Mouse (Mus musculus) lung, embryonic 14.5 days (tissue): ENCODE results near the gene Exoc6b. TPM values are rescaled to one million over a fixed set of nuclear protein-coding genes. Genes with fewer than 3 reads are reported as not detected.
"Not testable (repeated sequence)": the region's sequence is repeated elsewhere in the genome, so short reads cannot be mapped to it uniquely, and the experiment has no call there.

ENCODE experiments used
- ATAC-seq: fragments of 200-750 bp; cut with Nextera tagmentation; 2 replicates; pipeline ENCODE4 v1.8.0; 2017; ENCODE audit warnings: mild to moderate bottlenecking, moderate TSS enrichment, moderate library complexity; ENCODE audit not compliant: insufficient read depth
- DNase-seq: peaks from one replicate; pipeline ENCODE4 v3.0.0-alpha.2; 2015
- H3K27ac ChIP-seq: fragments of 300-500 bp; sonication (generic); 2 replicates; pipeline ENCODE4 v1.5.1; 2014; ENCODE audit warnings: low read depth, mild to moderate bottlenecking, moderate library complexity
- H3K27me3 ChIP-seq: fragments of 300-500 bp; sonication (generic); 2 replicates; pipeline ENCODE4 v1.6.1; 2014; ENCODE audit warnings: low read length, control low read depth; ENCODE audit not compliant: insufficient read depth
- H3K36me3 ChIP-seq: fragments of 300-500 bp; sonication (generic); 2 replicates; pipeline ENCODE4 v1.6.1; 2014; ENCODE audit warnings: control low read depth; ENCODE audit not compliant: insufficient read depth
- H3K4me1 ChIP-seq: fragments of 300-500 bp; sonication (generic); 2 replicates; pipeline ENCODE4 v1.6.1; 2014; ENCODE audit warnings: antibody characterized with exemption, control low read depth; ENCODE audit not compliant: insufficient read depth
- H3K4me2 ChIP-seq: fragments of 300-500 bp; sonication (generic); 2 replicates; pipeline ENCODE4 v1.6.1; 2014; ENCODE audit warnings: mild to moderate bottlenecking
- H3K4me3 ChIP-seq: fragments of 300-500 bp; sonication (generic); 2 replicates; pipeline ENCODE4 v1.5.1; 2014; ENCODE audit warnings: low read depth, low read length
- H3K9ac ChIP-seq: fragments of 300-500 bp; sonication (generic); 2 replicates; pipeline ENCODE4 v1.6.1; 2014
- H3K9me3 ChIP-seq: fragments of 300-500 bp; sonication (generic); 2 replicates; pipeline ENCODE4 v1.6.1; 2016; ENCODE audit warnings: low read depth, low read length, control low read depth
- CTCF ChIP-seq: IDR thresholded peaks from 2 replicates; pipeline ENCODE4 v1.5.1; 2016; ENCODE audit warnings: antibody characterized with exemption, low read depth
- WGBS: fragments of 180-500 bp; shearing (Covaris S2); extraction: QIAGEN DNeasy Blood & Tissue Kit; methylation state at CpG from one replicate; pipeline ENCODE4 v1.1.7; 2014; 5-methylcytosine and 5-hydroxymethylcytosine counted together
- polyA plus RNA-seq: library from polyadenylated mRNA; unstranded; fragments of >200 nt; fragmentation: Nextera tagmentation; extraction: Ambion mirVana; gene quantifications from 2 replicates; pipeline ENCODE4 v1.2.1, GENCODE M21; 2014

Gene Exoc6b
- polyA plus RNA-seq, 1 experiment from 2014 or later = 40.4 TPM

DNA sequence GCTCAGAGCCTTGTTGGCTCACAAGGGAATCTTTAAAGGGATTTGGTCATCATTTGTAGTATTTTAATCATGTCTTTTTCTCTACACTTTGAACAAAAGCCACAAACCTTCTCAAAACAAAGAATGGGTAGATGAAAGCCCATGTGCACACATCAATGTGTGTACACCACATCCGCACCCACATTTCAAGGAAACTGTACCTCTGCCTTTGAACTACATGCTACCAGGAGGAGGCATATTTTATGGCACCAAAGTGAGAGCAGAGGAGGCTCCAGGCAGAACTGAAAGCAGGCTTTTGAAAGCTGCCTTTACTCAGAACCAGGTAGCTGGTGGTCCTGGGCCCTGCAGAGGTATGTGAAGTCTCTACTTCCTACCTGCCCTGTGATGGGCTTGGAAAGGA lies 452.3 kb downstream of the Exoc6b start:
- H3K4me1 ChIP-seq = no peaks in the 10 kb centered on the region
- WGBS = 95% methylated on average over 1 of the region's 1 CpGs
- ATAC-seq (no peak), DNase-seq (no peak)
- H3K9ac ChIP-seq = no peak overlapping the region
- H3K27me3 ChIP-seq = no peaks in the 10 kb centered on the region
- H3K9me3 ChIP-seq = no peaks in the 10 kb centered on the region
- H3K4me3 ChIP-seq = no peak overlapping the region
- no peak for TF ChIP-seq CTCF
- H3K27ac ChIP-seq = no peak overlapping the region
- H3K4me2 ChIP-seq = no peak overlapping the region
- peaks cover 4% of the 10 kb centered on the region; the same call in 1 of the 2 replicates for H3K36me3 ChIP-seq

GRCm38 (mm10) chr6:84616586-84616985 lies 452.7 kb downstream of the Exoc6b start:
- Histone ChIP-seq H3K4me3 (no peak overlapping the region), H3K36me3 (peaks cover 4% of the 10 kb centered on the region; the same call in 1 of the 2 replicates), H3K4me1 (no peaks in the 10 kb centered on the region), H3K9me3 (no peaks in the 10 kb centered on the region), H3K27ac (no peak overlapping the region), H3K9ac (no peak overlapping the region), H3K4me2 (no peak overlapping the region), H3K27me3 (no peaks in the 10 kb centered on the region)
- WGBS = 79% methylated on average over 1 of the region's 1 CpGs
- DNase-seq (no peak), ATAC-seq (no peak)
- no peak for TF ChIP-seq CTCF

DNA sequence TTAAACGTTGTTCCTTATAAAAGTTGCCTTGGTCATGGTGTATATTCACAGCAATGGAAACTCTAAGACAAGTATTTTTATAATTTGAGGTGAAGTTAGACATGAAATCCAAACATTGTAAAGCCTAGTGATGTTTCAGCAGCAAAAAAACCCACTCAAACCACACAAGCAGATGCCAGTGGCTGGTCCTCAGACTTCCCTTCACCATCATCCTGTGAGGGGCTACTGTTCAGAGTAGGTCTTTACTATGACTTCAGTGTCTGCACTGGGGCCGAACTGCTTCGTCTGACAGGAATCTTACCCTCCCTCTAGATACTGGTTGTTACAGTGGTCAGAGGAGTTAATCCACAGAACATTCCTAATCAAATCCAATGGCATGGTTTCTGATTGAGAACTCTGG lies 455.8 kb downstream of the Exoc6b start:
- Histone ChIP-seq H3K4me1 (no peaks in the 10 kb centered on the region), H3K36me3 (no peaks in the 10 kb centered on the region), H3K27me3 (no peaks in the 10 kb centered on the region), H3K4me3 (no peak overlapping the region), H3K9me3 (no peaks in the 10 kb centered on the region), H3K9ac (no peak overlapping the region), H3K27ac (no peak overlapping the region), H3K4me2 (no peak overlapping the region)
- ATAC-seq = no peak
- WGBS = 76% methylated on average over 3 of the region's 3 CpGs
- no peak for DNase-seq
- TF ChIP-seq CTCF = no peak

DNA sequence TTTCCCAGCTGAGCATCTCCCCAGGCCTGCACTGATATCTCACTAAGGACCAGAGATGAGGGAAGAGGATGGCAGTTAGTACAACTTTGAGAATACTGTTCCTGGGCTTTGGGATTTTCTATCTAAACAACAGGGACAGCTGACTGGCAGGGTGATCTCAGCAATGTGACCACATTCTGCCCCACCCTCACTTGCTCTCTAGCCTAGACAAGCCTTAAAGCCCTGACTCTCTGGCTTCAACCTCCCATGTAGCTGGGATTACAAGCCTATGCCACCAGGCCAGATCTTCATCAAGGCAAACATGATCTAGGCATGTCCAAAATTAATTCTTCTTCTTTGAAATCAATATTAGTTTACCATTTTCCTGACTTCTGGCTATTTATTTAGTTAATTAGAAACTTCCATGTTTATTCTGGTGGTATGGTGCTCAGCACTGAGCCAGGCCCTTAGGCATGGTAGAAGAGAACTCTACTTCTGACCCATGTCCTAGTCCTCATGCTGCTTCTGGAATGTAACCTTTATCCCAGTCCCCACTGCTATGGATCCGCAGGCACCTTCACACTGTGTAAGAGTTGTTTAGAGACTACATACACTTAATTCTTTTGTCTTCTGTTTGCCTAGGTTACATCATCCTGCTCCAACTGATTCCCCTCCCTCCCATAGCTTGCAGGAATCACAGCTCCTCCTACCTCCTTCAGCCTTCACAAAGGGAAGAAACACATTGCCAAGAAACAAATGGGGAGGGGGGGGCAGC lies 468.0 kb downstream of the Exoc6b start:
- DNase-seq = no peak
- H3K4me1 ChIP-seq = no peaks in the 10 kb centered on the region

GRCm38 (mm10) chr6:84599296-84599695 lies 470.0 kb downstream of the Exoc6b start:
- not testable (repeated sequence) for H3K9ac ChIP-seq
- 75% methylated on average over 3 of the region's 3 CpGs for WGBS

More for the DNA sequence above, 468.0 kb downstream of the Exoc6b start:
- no peak overlapping the region for H3K4me2 ChIP-seq
- H3K27me3 ChIP-seq = no peaks in the 10 kb centered on the region
- no peaks in the 10 kb centered on the region for H3K36me3 ChIP-seq
- H3K27ac ChIP-seq = no peak overlapping the region
- H3K9ac ChIP-seq = no peak overlapping the region
- no peak for ATAC-seq
- H3K4me3 ChIP-seq = no peak overlapping the region
- H3K9me3 ChIP-seq = no peaks in the 10 kb centered on the region
- WGBS = 14% methylated on average over 1 of the region's 1 CpGs
- no peak for TF ChIP-seq CTCF

DNA sequence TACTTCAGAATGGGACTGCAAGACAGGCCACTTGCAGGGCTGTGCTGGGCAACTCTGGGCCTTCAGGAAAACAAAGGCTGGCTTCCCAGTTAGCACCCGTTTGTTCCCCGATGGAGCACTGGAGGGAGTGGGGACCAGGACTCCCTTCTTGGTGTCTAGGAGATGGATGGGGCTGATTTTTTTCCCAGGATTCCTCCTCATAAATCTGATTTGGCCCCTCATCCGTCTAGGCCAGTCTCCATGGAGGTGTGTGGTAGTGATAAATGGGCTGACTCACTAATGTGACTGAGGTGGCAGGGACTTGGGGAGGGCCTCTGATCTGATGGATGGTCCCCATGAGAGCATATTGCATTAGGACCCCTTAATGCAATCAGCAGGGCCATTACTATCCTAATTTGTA lies 470.6 kb downstream of the Exoc6b start:
- ATAC-seq (no peak), DNase-seq (no peak)
- Histone ChIP-seq H3K4me2 (no peak overlapping the region), H3K9ac (no peak overlapping the region), H3K36me3 (no peaks in the 10 kb centered on the region), H3K9me3 (no peaks in the 10 kb centered on the region), H3K4me1 (no peaks in the 10 kb centered on the region), H3K27ac (no peak overlapping the region), H3K27me3 (no peaks in the 10 kb centered on the region), H3K4me3 (no peak overlapping the region)
- no peak for TF ChIP-seq CTCF
- WGBS = 52% methylated on average over 3 of the region's 3 CpGs

More at GRCm38 (mm10) chr6:84599296-84599695, 470.0 kb downstream of the Exoc6b start:
- not testable (repeated sequence) for H3K36me3 ChIP-seq, H3K4me3 ChIP-seq, DNase-seq, ATAC-seq, H3K4me2 ChIP-seq, H3K4me1 ChIP-seq, H3K27ac ChIP-seq, H3K9me3 ChIP-seq, H3K27me3 ChIP-seq

GRCm38 (mm10) chr6:84594626-84595025 lies 474.7 kb downstream of the Exoc6b start:
- Histone ChIP-seq H3K36me3 (no peaks in the 10 kb centered on the region), H3K27me3 (peaks cover 6% of the 10 kb centered on the region)
- no peak for TF ChIP-seq CTCF

GRCm38 (mm10) chr6:84593693-84594092 lies 475.6 kb downstream of the Exoc6b start, which contains the start of gene Cyp26b1:
TSS of gene Cyp26b1 (minus strand) at chr6:84593908.
- no peak for ATAC-seq

More at GRCm38 (mm10) chr6:84594626-84595025, 474.7 kb downstream of the Exoc6b start:
- no peaks in the 10 kb centered on the region for H3K4me1 ChIP-seq
- H3K27ac ChIP-seq = no peak overlapping the region
- 58% methylated on average over 3 of the region's 3 CpGs for WGBS
- no peak overlapping the region for H3K9ac ChIP-seq
- no peak for DNase-seq
- H3K4me3 ChIP-seq = no peak overlapping the region
- no peaks in the 10 kb centered on the region for H3K9me3 ChIP-seq
- no peak for ATAC-seq
- H3K4me2 ChIP-seq = no peak overlapping the region

More at GRCm38 (mm10) chr6:84593693-84594092, 475.6 kb downstream of the Exoc6b start, which contains the start of gene Cyp26b1:
- Histone ChIP-seq H3K4me2 (no peak within 1 kb of the TSS), H3K27ac (no peak within 1 kb of the TSS), H3K4me1 (no peaks in the 10 kb centered on the region), H3K36me3 (no peaks in the 10 kb centered on the region), H3K9me3 (no peaks in the 10 kb centered on the region), H3K4me3 (no peak within 1 kb of the TSS), H3K9ac (no peak within 1 kb of the TSS), H3K27me3 (peaks cover 16% of the 10 kb centered on the region)
- no peak for DNase-seq
- WGBS = 82% methylated on average over 10 of the region's 10 CpGs
- no peak for TF ChIP-seq CTCF
